Mouse (Mus musculus): ENCODE measurements around the gene Ubfd1. TPM values are rescaled to one million over a fixed set of nuclear protein-coding genes. Genes with fewer than 3 reads are reported as not detected.
"Not testable (repeated sequence)": the region's sequence is repeated elsewhere in the genome, so short reads cannot be mapped to it uniquely, and the experiment has no call there.

Gene Ubfd1
- polyA plus RNA-seq, 1 experiment from 2014 or later = 78.6 TPM

DNA sequence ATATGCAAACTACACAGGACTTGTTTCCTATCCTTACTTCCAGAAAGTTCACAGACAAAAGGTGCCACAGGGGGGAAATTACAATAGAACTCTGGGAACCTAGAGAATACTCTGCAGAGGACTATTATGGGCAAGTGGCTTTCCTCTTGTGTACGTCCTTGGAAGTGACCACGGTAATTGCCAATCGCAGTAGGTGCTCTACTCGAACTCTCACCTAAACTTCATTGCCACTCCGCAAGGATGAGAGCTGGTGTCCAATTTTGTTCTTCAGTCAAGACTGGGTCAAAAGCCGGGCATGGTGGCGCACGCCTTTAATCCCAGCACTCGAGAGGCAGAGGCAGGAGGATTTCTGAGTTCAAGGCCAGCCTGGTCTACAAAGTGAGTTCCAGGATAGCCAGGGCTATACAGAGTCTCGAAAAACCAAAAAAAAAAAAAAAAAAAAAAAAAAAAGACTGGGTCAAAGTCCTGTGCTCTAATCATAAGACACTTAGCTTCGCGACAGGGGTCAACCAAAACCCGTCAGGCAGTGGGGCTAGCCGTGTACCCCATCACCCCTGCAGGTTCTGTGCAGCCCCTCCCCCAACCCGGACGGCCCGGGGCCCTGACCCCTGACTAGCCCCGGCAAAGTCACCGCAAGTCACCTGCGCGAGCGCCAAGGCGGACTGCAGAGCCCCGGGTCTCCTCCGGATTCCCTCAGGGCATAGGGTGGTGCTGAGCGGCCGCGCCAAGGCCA, 34.2 kb downstream of the Ubfd1 start:
- H3K4me3 ChIP-seq (ENCODE audit: low read depth, low read length) = peak overlapping the region; percentile 75
- WGBS = 6% methylated on average over 25 of the region's 28 CpGs
- peaks cover 23% of the 10 kb centered on the region for H3K36me3 ChIP-seq (ENCODE audit: control insufficient read depth, insufficient read depth, low read length)
- peak overlapping the region; percentile 93 for H3K4me2 ChIP-seq (ENCODE audit: low read length)
- H3K27me3 ChIP-seq (replicated peaks; ENCODE audit: control insufficient read depth, insufficient read depth, low read length); H3K9me3 ChIP-seq (ENCODE audit: control insufficient read depth, low read length); H3K4me1 ChIP-seq (replicated peaks; ENCODE audit: control insufficient read depth, insufficient read depth, low read length): not testable (repeated sequence)
- peak overlapping the region; percentile 22; the same call in 1 of the 2 replicates for H3K27ac ChIP-seq (ENCODE audit: low read depth)
- H3K9ac ChIP-seq (ENCODE audit: low read length) = peak overlapping the region; percentile 76
- peak; percentile 80 for ATAC-seq (replicated peaks; ENCODE audit: low FRiP score, low TSS enrichment, low read depth)
- DNase-seq (ENCODE audit: low spot score) = peak; percentile 79

GRCm38 (mm10) chr7:122101747-122102244, 34.8 kb downstream of the Ubfd1 start, which contains the start of gene Ndufab1:
TSS of gene Ndufab1 (minus strand) at chr7:122101886.
- Histone ChIP-seq H3K4me1 (replicated peaks; ENCODE audit: control insufficient read depth, insufficient read depth, low read length) (peaks cover 7% of the 10 kb centered on the region; the same call in 1 of the 2 replicates), H3K36me3 (ENCODE audit: control insufficient read depth, insufficient read depth, low read length) (peaks cover 17% of the 10 kb centered on the region), H3K27ac (ENCODE audit: low read depth) (peak within 1 kb of the TSS; percentile 22; the same call in 1 of the 2 replicates), H3K27me3 (replicated peaks; ENCODE audit: control insufficient read depth, insufficient read depth, low read length) (no peaks in the 10 kb centered on the region), H3K4me3 (ENCODE audit: low read depth, low read length) (peak within 1 kb of the TSS; percentile 75), H3K9me3 (ENCODE audit: control insufficient read depth, low read length) (no peaks in the 10 kb centered on the region), H3K9ac (ENCODE audit: low read length) (peak within 1 kb of the TSS; percentile 76), H3K4me2 (ENCODE audit: low read length) (peak within 1 kb of the TSS; percentile 93)
- ATAC-seq (replicated peaks; ENCODE audit: low FRiP score, low TSS enrichment, low read depth) = peak; percentile 98
- WGBS = under 1% methylated on average over 34 of the region's 43 CpGs
- DNase-seq (ENCODE audit: low spot score) = peak; percentile 83

- Histone ChIP-seq H3K9ac (ENCODE audit: low read length) (no peak overlapping the region), H3K27ac (ENCODE audit: low read depth) (no peak overlapping the region), H3K4me1 (replicated peaks; ENCODE audit: control insufficient read depth, insufficient read depth, low read length) (no peaks in the 10 kb centered on the region), H3K27me3 (replicated peaks; ENCODE audit: control insufficient read depth, insufficient read depth, low read length) (no peaks in the 10 kb centered on the region), H3K36me3 (ENCODE audit: control insufficient read depth, insufficient read depth, low read length) (peaks cover 41% of the 10 kb centered on the region), H3K4me3 (ENCODE audit: low read depth, low read length) (no peak overlapping the region), H3K4me2 (ENCODE audit: low read length) (no peak overlapping the region), H3K9me3 (ENCODE audit: control insufficient read depth, low read length) (no peaks in the 10 kb centered on the region)
- ATAC-seq (replicated peaks; ENCODE audit: low FRiP score, low TSS enrichment, low read depth) = no peak
- WGBS = 95% methylated on average over 6 of the region's 6 CpGs
- DNase-seq (ENCODE audit: low spot score) = no peak
Measured at GRCm38 (mm10) chr7:122108206-122108605, 41.2 kb downstream of the Ubfd1 start.

DNA sequence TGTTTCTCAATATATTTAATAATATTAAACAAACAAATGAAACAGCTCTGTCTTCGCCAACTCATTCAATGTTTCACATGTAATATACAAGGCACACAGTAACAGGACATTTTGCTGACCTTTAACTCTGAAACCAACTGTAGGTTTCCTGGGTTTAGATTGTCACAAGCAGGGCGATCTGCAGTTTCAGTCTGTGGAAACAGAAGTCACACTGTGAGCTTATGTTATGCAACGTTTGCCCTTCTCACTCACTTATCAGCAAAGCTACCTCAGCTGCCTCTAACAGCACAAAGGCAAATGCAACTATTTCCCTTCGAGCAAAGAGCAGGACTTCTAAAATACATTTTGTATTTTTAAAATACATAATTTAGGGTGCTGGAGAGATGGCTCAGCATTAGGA, 56.5 kb downstream of the Ubfd1 start:
- Histone ChIP-seq H3K4me3 (ENCODE audit: low read depth, low read length) (no peak overlapping the region), H3K4me1 (replicated peaks; ENCODE audit: control insufficient read depth, insufficient read depth, low read length) (no peaks in the 10 kb centered on the region), H3K4me2 (ENCODE audit: low read length) (no peak overlapping the region), H3K27ac (ENCODE audit: low read depth) (no peak overlapping the region), H3K27me3 (replicated peaks; ENCODE audit: control insufficient read depth, insufficient read depth, low read length) (no peaks in the 10 kb centered on the region), H3K36me3 (ENCODE audit: control insufficient read depth, insufficient read depth, low read length) (peaks cover 62% of the 10 kb centered on the region), H3K9ac (ENCODE audit: low read length) (no peak overlapping the region), H3K9me3 (ENCODE audit: control insufficient read depth, low read length) (no peaks in the 10 kb centered on the region)
- DNase-seq (ENCODE audit: low spot score) = no peak
- no peak for ATAC-seq (replicated peaks; ENCODE audit: low FRiP score, low TSS enrichment, low read depth)
- WGBS = 83% methylated on average over 4 of the region's 4 CpGs

DNA sequence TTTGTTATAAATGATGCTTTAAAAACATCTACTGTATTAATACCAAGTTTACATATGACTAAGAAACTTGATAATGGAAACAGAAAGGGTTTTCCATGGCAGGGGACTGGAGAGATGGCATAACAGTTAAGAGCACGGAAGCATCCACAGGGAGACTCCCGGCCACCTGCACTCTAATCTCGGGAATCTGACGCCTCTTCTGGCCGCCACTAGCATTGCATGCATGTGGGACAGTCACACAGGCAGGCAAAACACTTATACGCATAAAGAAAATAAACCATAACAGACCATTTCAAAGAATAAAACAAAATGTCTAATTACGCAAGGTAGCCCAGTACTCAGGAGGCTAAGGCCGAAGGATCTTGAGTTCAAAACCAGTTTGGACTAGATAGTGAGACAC, 58.7 kb downstream of the Ubfd1 start:
- ATAC-seq (replicated peaks; ENCODE audit: low FRiP score, low TSS enrichment, low read depth) (no peak), DNase-seq (ENCODE audit: low spot score) (no peak)
- Histone ChIP-seq H3K36me3 (ENCODE audit: control insufficient read depth, insufficient read depth, low read length) (peaks cover 65% of the 10 kb centered on the region), H3K4me3 (ENCODE audit: low read depth, low read length) (no peak overlapping the region), H3K27me3 (replicated peaks; ENCODE audit: control insufficient read depth, insufficient read depth, low read length) (no peaks in the 10 kb centered on the region), H3K9ac (ENCODE audit: low read length) (no peak overlapping the region), H3K4me2 (ENCODE audit: low read length) (no peak overlapping the region), H3K9me3 (ENCODE audit: control insufficient read depth, low read length) (no peaks in the 10 kb centered on the region), H3K27ac (ENCODE audit: low read depth) (no peak overlapping the region), H3K4me1 (replicated peaks; ENCODE audit: control insufficient read depth, insufficient read depth, low read length) (no peaks in the 10 kb centered on the region)
- WGBS = 83% methylated on average over 8 of the region's 8 CpGs

DNA sequence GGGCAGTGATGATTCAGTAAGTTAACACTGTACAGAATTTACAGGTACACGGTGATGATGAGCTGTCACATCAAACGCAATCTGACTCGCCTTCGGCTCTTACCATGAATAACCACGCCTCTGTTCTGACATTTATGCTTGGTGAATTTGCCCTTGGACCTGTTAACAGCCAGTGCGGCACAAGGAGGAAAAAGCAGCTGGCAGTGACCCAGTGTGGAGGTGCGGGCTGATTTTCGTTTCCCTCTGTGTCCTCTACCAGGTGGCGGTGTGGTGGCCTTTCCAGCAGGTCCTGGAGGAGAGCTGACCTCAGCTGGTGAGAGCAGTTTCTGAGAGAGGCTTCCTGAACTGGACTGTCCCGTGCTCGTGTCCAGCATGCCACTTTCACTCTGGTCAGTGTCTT, 60.0 kb downstream of the Ubfd1 start:
- no peak for ATAC-seq (replicated peaks; ENCODE audit: low FRiP score, low TSS enrichment, low read depth)
- H3K4me2 ChIP-seq (ENCODE audit: low read length) = no peak overlapping the region
- H3K27ac ChIP-seq (ENCODE audit: low read depth) = no peak overlapping the region
- no peak for DNase-seq (ENCODE audit: low spot score)
- peaks cover 6% of the 10 kb centered on the region; the same call in 1 of the 2 replicates for H3K4me1 ChIP-seq (replicated peaks; ENCODE audit: control insufficient read depth, insufficient read depth, low read length)
- no peaks in the 10 kb centered on the region for H3K27me3 ChIP-seq (replicated peaks; ENCODE audit: control insufficient read depth, insufficient read depth, low read length)
- H3K36me3 ChIP-seq (ENCODE audit: control insufficient read depth, insufficient read depth, low read length) = peaks cover 64% of the 10 kb centered on the region
- H3K4me3 ChIP-seq (ENCODE audit: low read depth, low read length) = no peak overlapping the region
- no peaks in the 10 kb centered on the region for H3K9me3 ChIP-seq (ENCODE audit: control insufficient read depth, low read length)
- H3K9ac ChIP-seq (ENCODE audit: low read length) = no peak overlapping the region
- WGBS = 95% methylated on average over 11 of the region's 11 CpGs

Other genes starting within 250 kb of the Ubfd1 start
- gene Scnn1b, start 202.1 kb upstream of the Ubfd1 start, polyA plus RNA-seq (2014; fragmentation: Nextera tagmentation; extraction: Ambion mirVana) = 0.42 and 0.53 TPM in 2 replicates
- 22.5 and 24.1 TPM in 2 replicates for gene Cog7, start 85.5 kb upstream of the Ubfd1 start, polyA plus RNA-seq (2014; fragmentation: Nextera tagmentation; extraction: Ambion mirVana)
- 75.3 and 78.3 TPM in 2 replicates for gene Gga2, start 46.0 kb upstream of the Ubfd1 start, polyA plus RNA-seq (2014; fragmentation: Nextera tagmentation; extraction: Ambion mirVana)
- gene Ears2, start 88 bp downstream of the Ubfd1 start, polyA plus RNA-seq (2014; fragmentation: Nextera tagmentation; extraction: Ambion mirVana) = 19.8 and 21.2 TPM in 2 replicates
- 714 and 762 TPM in 2 replicates for gene Ndufab1, start 34.7 kb downstream of the Ubfd1 start, polyA plus RNA-seq (2014; fragmentation: Nextera tagmentation; extraction: Ambion mirVana)
- gene Palb2, start 65.8 kb downstream of the Ubfd1 start, polyA plus RNA-seq (2014; fragmentation: Nextera tagmentation; extraction: Ambion mirVana) = 16.7 and 19.5 TPM in 2 replicates
- 121 and 129 TPM in 2 replicates for gene Dctn5, start 65.9 kb downstream of the Ubfd1 start, polyA plus RNA-seq (2014; fragmentation: Nextera tagmentation; extraction: Ambion mirVana)
- 108 TPM in 2 replicates for gene Plk1, start 92.3 kb downstream of the Ubfd1 start, polyA plus RNA-seq (2014; fragmentation: Nextera tagmentation; extraction: Ambion mirVana)
- 1.1 and 1.7 TPM in 2 replicates for gene Ern2, start 119.0 kb downstream of the Ubfd1 start, polyA plus RNA-seq (2014; fragmentation: Nextera tagmentation; extraction: Ambion mirVana)
- gene Chp2, start 152.3 kb downstream of the Ubfd1 start, polyA plus RNA-seq (2014; fragmentation: Nextera tagmentation; extraction: Ambion mirVana) = 0.41 and 0.52 TPM in 2 replicates
- 16.2 and 19.0 TPM in 2 replicates for gene Prkcb, start 221.6 kb downstream of the Ubfd1 start, polyA plus RNA-seq (2014; fragmentation: Nextera tagmentation; extraction: Ambion mirVana)

Data from intestine, embryonic 14.5 days (tissue).